Mouse (Mus musculus) lung, embryonic 16.5 days (tissue): Measurements from ENCODE around the gene Mettl7b. TPM values are rescaled to one million over a fixed set of nuclear protein-coding genes. Genes with fewer than 3 reads are reported as not detected.

ENCODE experiments used
- ATAC-seq: fragments of 200-750 bp; cut with Nextera tagmentation; 2 replicates; pipeline ENCODE4 v1.8.0; 2017; ENCODE audit warnings: low read depth, mild to moderate bottlenecking, moderate library complexity
- H3K27ac ChIP-seq: fragments of 300-500 bp; sonication (generic); 2 replicates; pipeline ENCODE4 v1.5.1; 2014; ENCODE audit warnings: mild to moderate bottlenecking, control low read depth, low read length
- H3K27me3 ChIP-seq: fragments of 300-500 bp; sonication (generic); 2 replicates; pipeline ENCODE4 v1.6.1; 2014; ENCODE audit warnings: low read depth, low read length, mixed read lengths; ENCODE audit not compliant: control insufficient read depth, insufficient read depth
- H3K36me3 ChIP-seq: fragments of 300-500 bp; sonication (generic); 2 replicates; pipeline ENCODE4 v1.6.1; 2014; ENCODE audit warnings: low read length; ENCODE audit not compliant: control insufficient read depth, insufficient read depth
- H3K4me1 ChIP-seq: fragments of 300-500 bp; sonication (generic); replicated peaks from 2 replicates; pipeline ENCODE4 v1.6.1; 2014; ENCODE audit warnings: low read length, mixed read lengths; ENCODE audit not compliant: control insufficient read depth, insufficient read depth
- H3K4me2 ChIP-seq: fragments of 300-500 bp; sonication (generic); 2 replicates; pipeline ENCODE4 v1.6.1; 2014; ENCODE audit warnings: low read depth, low read length, control low read depth
- H3K4me3 ChIP-seq: fragments of 300-500 bp; sonication (generic); 2 replicates; pipeline ENCODE4 v1.5.1; 2014; ENCODE audit warnings: mild to moderate bottlenecking, low read length, control low read depth
- H3K9ac ChIP-seq: fragments of 300-500 bp; sonication (generic); 2 replicates; pipeline ENCODE4 v1.6.1; 2014; ENCODE audit warnings: low read length, control low read depth
- H3K9me3 ChIP-seq: fragments of 300-500 bp; sonication (generic); 2 replicates; pipeline ENCODE4 v1.6.1; 2016; ENCODE audit warnings: low read length; ENCODE audit not compliant: control insufficient read depth
- WGBS: fragments of 180-500 bp; shearing (Covaris S2); extraction: QIAGEN DNeasy Blood & Tissue Kit; methylation state at CpG from one replicate; pipeline ENCODE4 v1.1.7; 2014; 5-methylcytosine and 5-hydroxymethylcytosine counted together
- polyA plus RNA-seq: library from polyadenylated mRNA; unstranded; fragments of >200 nt; fragmentation: Nextera tagmentation; extraction: Ambion mirVana; gene quantifications from 2 replicates; pipeline ENCODE4 v1.2.1, GENCODE M21; 2015

The Mettl7b gene
- polyA plus RNA-seq, 1 experiment from 2014 or later, result 0.20 TPM

GRCm38 (mm10) chr10:128934997-128935787, 25.6 kb downstream of the Mettl7b start:
- Histone ChIP-seq H3K27me3 (peaks cover 39% of the 10 kb centered on the region), H3K4me2 (no peak overlapping the region), H3K4me1 (peaks cover 8% of the 10 kb centered on the region), H3K36me3 (no peaks in the 10 kb centered on the region), H3K4me3 (no peak overlapping the region), H3K27ac (no peak overlapping the region), H3K9ac (no peak overlapping the region), H3K9me3 (no peaks in the 10 kb centered on the region)
- no peak for ATAC-seq
- 55% methylated on average over 7 of the region's 7 CpGs for WGBS

GRCm38 (mm10) chr10:128933976-128934721, 26.6 kb downstream of the Mettl7b start:
- no peaks in the 10 kb centered on the region for H3K9me3 ChIP-seq
- peak overlapping the region; percentile 49 for H3K4me3 ChIP-seq
- peaks cover 39% of the 10 kb centered on the region for H3K27me3 ChIP-seq
- peak overlapping the region; percentile 68 for H3K4me2 ChIP-seq
- H3K9ac ChIP-seq, result peak overlapping the region; percentile 43; the same call in 1 of the 2 replicates
- H3K27ac ChIP-seq, result no peak overlapping the region
- no peaks in the 10 kb centered on the region for H3K36me3 ChIP-seq
- no peak for ATAC-seq
- WGBS, result 4% methylated on average over 21 of the region's 21 CpGs
- H3K4me1 ChIP-seq, result peaks cover 13% of the 10 kb centered on the region

GRCm38 (mm10) chr10:128933574-128933973, 27.2 kb downstream of the Mettl7b start, which contains the start of gene Itga7:
TSS of gene Itga7 (plus strand) at chr10:128933818.
- ATAC-seq, result peak; percentile 72
- Histone ChIP-seq H3K9me3 (no peaks in the 10 kb centered on the region), H3K27me3 (peaks cover 39% of the 10 kb centered on the region), H3K4me3 (peak within 1 kb of the TSS; percentile 49), H3K27ac (no peak within 1 kb of the TSS), H3K4me2 (peak within 1 kb of the TSS; percentile 68), H3K4me1 (peaks cover 13% of the 10 kb centered on the region), H3K36me3 (no peaks in the 10 kb centered on the region), H3K9ac (peak within 1 kb of the TSS; percentile 43; the same call in 1 of the 2 replicates)
- 0% methylated on average over 26 of the region's 26 CpGs for WGBS

GRCm38 (mm10) chr10:128931441-128931840, 29.3 kb downstream of the Mettl7b start:
- no peak overlapping the region for H3K4me3 ChIP-seq
- 58% methylated on average over 2 of the region's 2 CpGs for WGBS
- no peak overlapping the region for H3K4me2 ChIP-seq
- no peaks in the 10 kb centered on the region for H3K9me3 ChIP-seq
- peaks cover 13% of the 10 kb centered on the region for H3K4me1 ChIP-seq
- peaks cover 39% of the 10 kb centered on the region for H3K27me3 ChIP-seq
- no peak overlapping the region for H3K27ac ChIP-seq
- ATAC-seq, result no peak
- no peak overlapping the region for H3K9ac ChIP-seq
- H3K36me3 ChIP-seq, result no peaks in the 10 kb centered on the region

GRCm38 (mm10) chr10:128929638-128930378, 31.0 kb downstream of the Mettl7b start:
- H3K9me3 ChIP-seq, result no peaks in the 10 kb centered on the region
- no peak overlapping the region for H3K4me2 ChIP-seq
- H3K9ac ChIP-seq, result no peak overlapping the region
- ATAC-seq, result peak; percentile 86
- H3K36me3 ChIP-seq, result no peaks in the 10 kb centered on the region
- H3K27me3 ChIP-seq, result peaks cover 25% of the 10 kb centered on the region
- peak overlapping the region; percentile 31 for H3K27ac ChIP-seq
- H3K4me1 ChIP-seq, result peaks cover 13% of the 10 kb centered on the region
- H3K4me3 ChIP-seq, result no peak overlapping the region
- 28% methylated on average over 7 of the region's 7 CpGs for WGBS

GRCm38 (mm10) chr10:128928356-128928755, 32.4 kb downstream of the Mettl7b start:
- peaks cover 13% of the 10 kb centered on the region for H3K4me1 ChIP-seq
- no peak overlapping the region for H3K4me3 ChIP-seq
- no peak overlapping the region for H3K4me2 ChIP-seq
- no peak for ATAC-seq
- H3K9ac ChIP-seq, result no peak overlapping the region
- peaks cover 11% of the 10 kb centered on the region for H3K27me3 ChIP-seq
- no peaks in the 10 kb centered on the region for H3K9me3 ChIP-seq
- H3K36me3 ChIP-seq, result no peaks in the 10 kb centered on the region
- no peak overlapping the region for H3K27ac ChIP-seq
- 35% methylated on average over 4 of the region's 4 CpGs for WGBS

- ATAC-seq, result no peak
- H3K36me3 ChIP-seq, result no peaks in the 10 kb centered on the region
- H3K4me1 ChIP-seq, result peaks cover 27% of the 10 kb centered on the region
- peak within 1 kb of the TSS; percentile 94 for H3K4me2 ChIP-seq
- 57% methylated on average over 9 of the region's 9 CpGs for WGBS
- no peaks in the 10 kb centered on the region for H3K27me3 ChIP-seq
- H3K9ac ChIP-seq, result peak within 1 kb of the TSS; percentile 83
- H3K9me3 ChIP-seq, result no peaks in the 10 kb centered on the region
- H3K27ac ChIP-seq, result peak within 1 kb of the TSS; percentile 98
- peak within 1 kb of the TSS; percentile 83 for H3K4me3 ChIP-seq
These were observed 36.9 kb downstream of the Mettl7b start, which contains the start of gene Bloc1s1 for GRCm38 (mm10) chr10:128923935-128924334. TSS of gene Bloc1s1 (minus strand) at chr10:128924035.

- WGBS, result under 1% methylated on average over 42 of the region's 42 CpGs
- Histone ChIP-seq H3K9me3 (no peaks in the 10 kb centered on the region), H3K4me1 (peaks cover 27% of the 10 kb centered on the region), H3K36me3 (no peaks in the 10 kb centered on the region), H3K27ac (peak overlapping the region; percentile 98), H3K27me3 (no peaks in the 10 kb centered on the region), H3K9ac (peak overlapping the region; percentile 83), H3K4me2 (peak overlapping the region; percentile 94), H3K4me3 (peak overlapping the region; percentile 83)
- ATAC-seq, result peak; percentile 96
These were observed 37.6 kb downstream of the Mettl7b start for GRCm38 (mm10) chr10:128923013-128923691.
